Mouse (Mus musculus): ENCODE measurements around the gene Nfib.

DNA sequence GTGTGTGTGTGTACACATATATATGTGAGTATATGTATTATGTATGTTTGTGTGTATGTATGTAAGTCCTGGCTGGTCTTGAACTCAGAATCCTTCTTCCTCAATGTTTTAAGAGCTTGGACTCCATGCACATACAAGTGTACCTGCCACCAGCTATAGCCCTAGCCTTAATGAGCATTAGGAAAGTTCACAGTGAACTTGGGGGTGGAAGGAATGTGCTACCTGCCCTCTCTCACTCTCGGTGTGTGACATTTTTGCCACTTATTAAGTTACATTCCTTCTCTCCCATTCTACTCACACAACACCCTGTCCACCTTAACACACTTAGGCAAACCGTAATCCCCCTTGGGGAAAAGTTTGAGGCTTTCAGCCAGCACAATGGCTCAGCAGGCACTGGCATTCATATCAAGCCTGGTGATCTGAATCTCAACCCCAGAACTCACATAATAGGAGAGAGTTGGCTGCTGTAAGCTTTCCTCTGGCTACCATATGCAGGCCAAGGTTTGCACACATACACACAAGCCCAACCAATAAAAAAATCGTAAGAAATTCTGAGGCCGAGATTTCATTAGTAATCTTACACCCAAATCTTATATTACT, 370.2 kb downstream of the Nfib start:
- TF ChIP-seq CTCF (IDR thresholded peaks at IDR 0.05; ENCODE audit: borderline replicate concordance, control insufficient read depth, extremely low read depth, insufficient read depth, low read length, poor library complexity) (no peak), POLR2A (IDR thresholded peaks at IDR 0.05; ENCODE audit: control insufficient read depth, extremely low read depth, insufficient read depth, low read length, poor library complexity) (no peak)

Measured in thymus, adult 2 months (tissue).